13 mouse cellular contexts compared by ENCODE assay signal in genomic region chr10:75942736-75943477, GRCm38 (mm10). TPM values are rescaled to one million over a fixed set of nuclear protein-coding genes. Genes with fewer than 3 reads are reported as not detected.
DNase-seq lines count a peak whose midpoint lies in the region; ATAC-seq and TF ChIP-seq lines count a peak whose summit lies in the region.
"Had no signal": no experiment of that assay in that cellular context is flagged by ENCODE, and none has a peak within 500 bp of the region (broad histone marks: within the 10 kb centered on the region; RNA-seq: fewer than 3 reads in every experiment).

TSS of gene Vpreb3 (plus strand) at chr10:75943057.

- H3K9ac ChIP-seq in CH12.LX (ENCODE audit: insufficient read depth, low read depth) = no peak within 1 kb of the TSS
- no peak within 1 kb of the TSS for H3K9ac ChIP-seq in lung, embryonic 16.5 days (ENCODE audit: low read length)
- H3K9ac ChIP-seq: forebrain, embryonic 15.5 days; liver, embryonic 13.5 days had no signal

- dilution Hi-C loops in CH12.LX (cut with MboI; ENCODE audit: extremely low pct_ligation_motif_present, extremely low pct_unique_long_range_greater_than_20kb, low sequenced_read_pairs) = no loop called here

- TF ChIP-seq RAD21 in CH12.LX (IDR thresholded peaks at IDR 0.05; ENCODE audit: low read depth, low read length) = no peak

- H3K27ac ChIP-seq in layer of hippocampus, adult 2 months = 0 out of 2 replicates have a peak within 1 kb of the TSS, but pooled peaks have one; percentile 5
- no peak within 1 kb of the TSS for H3K27ac ChIP-seq in CH12.LX (ENCODE audit: insufficient read depth, low read depth)
- peak within 1 kb of the TSS; percentile 77 for H3K27ac ChIP-seq in lung, embryonic 16.5 days (ENCODE audit: low read length)
- H3K27ac ChIP-seq: embryonic facial prominence, embryonic 10.5 days; forebrain, embryonic 15.5 days; left cerebral cortex, adult 2 months had no signal

- H3K79me2 ChIP-seq in CH12.LX (replicated peaks; ENCODE audit: control insufficient read depth, extremely low read depth, insufficient read depth, poor library complexity, severe bottlenecking) = no peaks in the 10 kb centered on the region

- peaks cover 25 to 69% of the 10 kb centered on the region in 2 experiments for H3K4me1 ChIP-seq in CH12.LX (ENCODE audit: control insufficient read depth in 1 of 2, insufficient read depth in 2 of 2)
- peaks cover 13% of the 10 kb centered on the region; the same call in 1 of the 2 replicates for H3K4me1 ChIP-seq in lung, embryonic 16.5 days (replicated peaks; ENCODE audit: control insufficient read depth, insufficient read depth, low read length)

- TF ChIP-seq EP300 in CH12.LX (IDR thresholded peaks at IDR 0.05; ENCODE audit: low read length) = no peak

- WGBS in lung, embryonic 16.5 days = 65% methylated on average over 15 of the region's 15 CpGs

- peaks cover 0 to 13% of the 10 kb centered on the region in 2 experiments for H3K36me3 ChIP-seq in CH12.LX (replicated peaks in 1 of 2; ENCODE audit: control insufficient read depth in 1 of 2, insufficient read depth in 1 of 2, low read length in 1 of 2)
- H3K36me3 ChIP-seq in lung, embryonic 16.5 days (ENCODE audit: control insufficient read depth, insufficient read depth, low read length) = no peaks in the 10 kb centered on the region
- H3K36me3 ChIP-seq: embryonic facial prominence, embryonic 10.5 days; forebrain, embryonic 15.5 days had no signal

- no peak for TF ChIP-seq CTCF in layer of hippocampus, adult 2 months (conservative IDR thresholded peaks at IDR 0.05)
- TF ChIP-seq CTCF in CH12.LX (conservative IDR thresholded peaks at IDR 0.05 in 1 of 2, IDR thresholded peaks at IDR 0.05 in 1 of 2; ENCODE audit: low read depth in 2 of 2, low read length in 2 of 2) = no peak

- no peaks in the 10 kb centered on the region for H3K9me3 ChIP-seq in CH12.LX (replicated peaks; ENCODE audit: low read length)
- no peaks in the 10 kb centered on the region for H3K9me3 ChIP-seq in lung, embryonic 16.5 days (ENCODE audit: control insufficient read depth, low read length)
- H3K9me3 ChIP-seq: embryonic facial prominence, embryonic 10.5 days; forebrain, embryonic 15.5 days; liver, embryonic 13.5 days had no signal

- no peak for TF ChIP-seq POLR2A in CH12.LX (IDR thresholded peaks at IDR 0.05; ENCODE audit: low read depth, low read length)

- no peaks in the 10 kb centered on the region for H3K27me3 ChIP-seq in CH12.LX (replicated peaks)
- no peaks in the 10 kb centered on the region for H3K27me3 ChIP-seq in lung, embryonic 16.5 days (ENCODE audit: control insufficient read depth, insufficient read depth, low read depth, low read length)
- H3K27me3 ChIP-seq: forebrain, embryonic 15.5 days had no signal

- no peak within 1 kb of the TSS for H3K4me2 ChIP-seq in CH12.LX (ENCODE audit: insufficient read depth, low read depth, poor library complexity, severe bottlenecking)
- H3K4me2 ChIP-seq in lung, embryonic 16.5 days (ENCODE audit: low read depth, low read length) = peak within 1 kb of the TSS; percentile 1; the same call in 1 of the 2 replicates
- H3K4me2 ChIP-seq: forebrain, embryonic 15.5 days; liver, embryonic 13.5 days had no signal

- ATAC-seq in CD4-positive, CD25-positive, alpha-beta regulatory T cell, adult 4 months = peak; percentile 35
- no peak for ATAC-seq in lung, embryonic 16.5 days (ENCODE audit: low read depth)
- ATAC-seq: forebrain, embryonic 15.5 days had no signal

- DNase-seq in layer of hippocampus, adult 2 months (ENCODE audit: low spot score in 2 of 2) = no peak
- no peak for DNase-seq in layer of hippocampus, postnatal 36 days
- no peak for DNase-seq in CH12.LX (ENCODE audit: extremely low read depth)
- no peak for DNase-seq in MN1 (ENCODE audit: low spot score)
- no peak for DNase-seq in c-Kit-positive CD71-positive TER-119-positive erythroid progenitor cells, embryonic 14.5 days (ENCODE audit: low spot score)
- DNase-seq: kidney, adult 18-20 months; liver, embryonic 13.5 days had no signal

- in situ Hi-C loops in CH12.LX (cut with MboI; ENCODE audit: low pct_ligation_motif_present, low pct_unique_long_range_greater_than_20kb, low sequenced_read_pairs) = no loop called here

- H3K4me3 ChIP-seq in layer of hippocampus, adult 2 months = no peak within 1 kb of the TSS
- no peak within 1 kb of the TSS for H3K4me3 ChIP-seq in CH12.LX (replicated peaks in 1 of 3; ENCODE audit: low read depth in 2 of 3, low read length in 2 of 3, poor library complexity in 1 of 3)
- H3K4me3 ChIP-seq in lung, embryonic 16.5 days (ENCODE audit: low read length) = no peak within 1 kb of the TSS
- H3K4me3 ChIP-seq: embryonic facial prominence, embryonic 10.5 days; forebrain, embryonic 15.5 days; left cerebral cortex, adult 2 months; liver, embryonic 13.5 days had no signal

TF ChIP-seq in CH12.LX, 34 proteins besides CTCF, POLR2A, EP300 and RAD21:
- TF ChIP-seq ETS1 (conservative IDR thresholded peaks at IDR 0.05; ENCODE audit: low read depth, low read length) (no peak), MXI1 (IDR thresholded peaks at IDR 0.05; ENCODE audit: low read depth, low read length) (no peak), TBP (conservative IDR thresholded peaks at IDR 0.05; ENCODE audit: low read depth, low read length) (no peak), CHD2 (IDR thresholded peaks at IDR 0.05; ENCODE audit: low read length) (no peak), GABPA (IDR thresholded peaks at IDR 0.05; ENCODE audit: insufficient replicate concordance, low read depth, low read length) (no peak), MEF2A (IDR thresholded peaks at IDR 0.05; ENCODE audit: borderline replicate concordance, low read depth, low read length) (no peak), USF2 (conservative IDR thresholded peaks at IDR 0.05; ENCODE audit: low read depth, low read length) (no peak), E2F4 (IDR thresholded peaks at IDR 0.05; ENCODE audit: insufficient replicate concordance, low read depth, low read length) (no peak), TCF12 (IDR thresholded peaks at IDR 0.05; ENCODE audit: low read depth, low read length) (no peak), ZNF384 (IDR thresholded peaks at IDR 0.05; ENCODE audit: low read depth, low read length) (no peak), RCOR1 (conservative IDR thresholded peaks at IDR 0.05; ENCODE audit: low read depth, low read length) (no peak), MYC (IDR thresholded peaks at IDR 0.05; ENCODE audit: low read depth, low read length) (no peak), JUN (IDR thresholded peaks at IDR 0.05; ENCODE audit: insufficient read depth, low read depth, low read length) (no peak), ZC3H11A (IDR thresholded peaks at IDR 0.05; ENCODE audit: low read depth, low read length) (no peak), MAFK (IDR thresholded peaks at IDR 0.05; ENCODE audit: insufficient replicate concordance, low read length) (no peak), HCFC1 (IDR thresholded peaks at IDR 0.05; ENCODE audit: low read depth, low read length) (no peak), NELFE (IDR thresholded peaks at IDR 0.05; ENCODE audit: low read depth, low read length) (no peak), MAX (IDR thresholded peaks at IDR 0.05; ENCODE audit: low read length) (no peak), ZMIZ1 (IDR thresholded peaks at IDR 0.05; ENCODE audit: low read depth, low read length) (no peak), BHLHE40 (IDR thresholded peaks at IDR 0.05; ENCODE audit: low read depth, low read length) (no peak)

RNA-seq across cellular contexts. Expression of gene Vpreb3, which starts in this region (rescaled TPM):
- total RNA-seq in layer of hippocampus, adult 2 months (2021) = not detected
- total RNA-seq in layer of hippocampus, postnatal 36 days (2021) = not detected
- 1 to 10 TPM; 1.3 to 2.1 TPM for polyA plus RNA-seq in CD4-positive, CD25-positive, alpha-beta regulatory T cell, adult 4 months (2017; shearing (Covaris generic))
- total RNA-seq in CH12.LX (2012; rRNA removed) (35.6 and 51.5 TPM in 2 replicates), CH12.LX (2014; rRNA removed) (66.3 and 90.1 TPM in 2 replicates)
- polyA plus RNA-seq in CH12.LX (2012; ENCODE audit: insufficient read length, low read depth) = 104 and 135 TPM in 2 replicates
- 0.60 and 1.0 TPM in 2 replicates for polyA plus RNA-seq in lung, embryonic 16.5 days (2015; fragmentation: Nextera tagmentation; extraction: Ambion mirVana)
- total RNA-seq: heart, adult 8-10 months; left cerebral cortex, adult 2 months had no signal

Comparison
In these comparisons a context has a peak if more than half of its experiments do, and no peak if none do; other contexts are left out.
1. RNA of gene Vpreb3 (total RNA-seq): 35.6 to 90.1 TPM in CH12.LX; not detected in layer of hippocampus, adult 2 months and not detected in layer of hippocampus, postnatal 36 days; every median in the first group is over 10 times any median in the second.
2. RNA of gene Vpreb3 (polyA plus RNA-seq): 104 to 135 TPM in CH12.LX; 1.3 to 2.1 TPM in CD4-positive, CD25-positive, alpha-beta regulatory T cell, adult 4 months and 0.60 to 1.0 TPM in lung, embryonic 16.5 days; every median in the first group is over 10 times any median in the second.